Mouse (Mus musculus): ENCODE results near the gene Rabl3. TPM values are rescaled to one million over a fixed set of nuclear protein-coding genes. Genes with fewer than 3 reads are reported as not detected.

Gene Rabl3
- 10 to 100 TPM; 14.6 to 15.9 TPM for total RNA-seq (2023)

DNA sequence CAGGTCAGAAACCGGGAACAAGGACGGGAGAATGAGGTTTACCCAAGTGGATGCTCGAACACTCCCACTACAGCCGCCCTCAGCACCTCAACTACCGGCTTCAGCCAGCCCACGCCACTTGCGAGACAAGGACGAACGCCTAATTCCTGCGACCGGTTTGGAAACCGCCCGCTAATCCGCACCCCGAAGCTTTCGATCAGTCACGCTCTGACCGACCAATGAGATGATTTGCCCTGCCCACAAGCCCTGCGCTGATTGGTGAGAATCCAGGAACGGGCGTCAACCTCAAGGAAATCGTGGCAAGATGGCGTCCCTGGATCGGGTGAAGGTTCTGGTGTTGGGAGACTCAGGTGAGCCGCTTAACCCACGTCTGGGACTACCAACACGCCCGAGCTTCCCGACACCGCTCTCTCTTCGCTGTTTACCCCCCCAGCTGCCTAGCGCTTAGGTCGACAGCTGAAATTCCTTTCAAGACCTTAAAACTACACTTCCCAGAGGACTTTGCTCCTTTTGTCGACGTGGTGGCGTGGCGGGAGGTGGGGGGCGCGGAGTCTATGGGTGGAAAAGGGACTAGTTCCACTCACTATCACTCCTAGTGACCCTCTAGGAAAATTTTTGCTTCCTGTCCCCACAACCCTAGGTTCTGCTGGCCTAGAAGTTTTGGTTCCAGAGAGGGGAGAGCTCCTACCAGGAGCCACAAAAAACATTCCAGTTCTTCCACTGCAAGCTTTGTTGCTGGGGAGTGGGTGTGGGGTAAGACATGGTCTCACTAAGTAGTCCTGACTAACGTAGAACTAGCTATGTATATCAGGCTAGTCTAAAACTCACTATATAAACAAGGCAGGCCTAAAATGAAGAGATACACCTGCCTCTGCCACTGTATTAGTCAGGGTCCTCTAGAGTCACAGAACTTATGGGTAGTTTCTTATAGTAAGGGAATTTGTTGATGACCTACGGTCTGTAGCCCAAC, at the start of gene Rabl3, which contains the start of gene Gtf2e1:
Gene Rabl3, plus strand, starts transcription at position 275 of the 970 bp plus-strand sequence.
Gene Gtf2e1, minus strand, starts transcription at position 179 of the 970 bp plus-strand sequence.

DNA sequence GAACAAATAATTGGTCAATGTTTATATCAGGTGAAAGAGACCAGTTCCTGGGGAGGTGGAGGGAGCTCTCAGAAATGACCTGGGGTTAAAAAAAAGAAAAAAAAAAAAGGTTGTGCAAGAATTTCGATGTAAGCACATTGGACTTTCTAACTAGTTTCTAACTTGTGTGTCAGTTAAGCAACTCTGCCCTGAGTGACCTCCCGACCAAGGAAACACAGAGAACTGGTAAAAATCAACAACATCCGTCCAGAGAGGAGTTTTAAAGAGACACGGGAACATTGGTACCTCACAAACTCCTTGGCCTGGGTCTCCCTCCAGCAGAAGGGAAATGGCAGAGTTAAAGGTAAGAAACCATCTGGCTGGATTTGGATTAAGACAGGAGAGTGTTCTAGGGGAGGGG, 40.3 kb downstream of the Rabl3 start, which contains the start of gene Hgd:
Gene Hgd, plus strand, starts transcription at position 160 of the 400 bp plus-strand sequence.

Other genes with a start within 250 kb of the Rabl3 start
- gene Stxbp5l, start 154.9 kb upstream of the Rabl3 start, total RNA-seq (2023), result not detected
- 10 to 100 TPM; 19.1 to 21.9 TPM for gene Gtf2e1, start 96 bp upstream of the Rabl3 start, total RNA-seq (2023)
- gene Hgd, start 40.3 kb downstream of the Rabl3 start, total RNA-seq (2023), result not detected
- 10 to 100 TPM; 44.0 to 45.2 TPM for gene Ndufb4, start 114.6 kb downstream of the Rabl3 start, total RNA-seq (2023)
- 1 to 10 TPM in 1 of 2 experiments, under 1 TPM in 1; 0.83 to 1.4 TPM for gene Fstl1, start 237.0 kb downstream of the Rabl3 start, total RNA-seq (2023)